Mouse (Mus musculus): ENCODE data around the gene Klri1.
"Not testable (repeated sequence)": the region's sequence is repeated elsewhere in the genome, so short reads cannot be mapped to it uniquely, and the experiment has no call there.

The Klri1 gene

DNA sequence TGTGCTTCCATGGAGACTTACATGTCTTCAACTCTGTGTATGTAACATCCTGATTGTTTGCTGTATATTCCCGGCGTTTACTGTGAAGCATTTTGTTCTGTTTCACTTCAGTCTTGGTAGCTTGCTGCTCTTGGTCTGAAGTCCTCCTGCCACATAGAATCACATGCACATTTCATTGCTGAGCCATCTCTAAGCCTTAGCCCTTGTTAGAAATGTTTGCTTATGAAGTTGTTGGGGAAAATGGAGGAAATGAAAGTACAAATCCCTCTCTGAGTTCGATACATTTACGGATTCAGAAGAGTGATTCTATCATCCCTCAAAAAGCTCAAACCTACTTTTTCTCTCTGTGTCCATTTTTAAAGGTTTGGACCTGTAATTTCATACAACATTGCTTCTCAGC, at the start of gene Klri1:
Klri1 (minus strand) TSS at position 101 of the 400 bp plus-strand sequence.
- no peak for DNase-seq (ENCODE audit: extremely low read depth, insufficient read length, low spot score)

DNA sequence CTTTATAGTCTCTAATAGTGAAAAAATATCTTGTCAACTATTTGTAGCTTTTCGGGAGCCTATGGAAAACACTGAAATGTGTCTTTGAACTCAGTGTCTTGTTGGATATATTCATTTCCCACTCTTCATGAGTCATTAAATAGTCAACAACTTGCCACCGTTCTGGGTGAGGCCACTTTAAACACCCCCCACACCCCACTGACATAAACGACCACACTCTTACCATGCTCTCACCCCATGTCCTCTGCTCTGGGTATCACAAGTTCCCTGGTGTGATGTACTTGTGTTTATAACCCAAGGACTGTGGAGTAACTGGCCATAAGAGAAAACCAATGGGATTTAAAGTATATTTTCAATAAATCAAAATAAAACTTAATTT, 30.7 kb upstream of the Klri1 start:
- no peak for DNase-seq (ENCODE audit: extremely low read depth, insufficient read length, low spot score)

DNA sequence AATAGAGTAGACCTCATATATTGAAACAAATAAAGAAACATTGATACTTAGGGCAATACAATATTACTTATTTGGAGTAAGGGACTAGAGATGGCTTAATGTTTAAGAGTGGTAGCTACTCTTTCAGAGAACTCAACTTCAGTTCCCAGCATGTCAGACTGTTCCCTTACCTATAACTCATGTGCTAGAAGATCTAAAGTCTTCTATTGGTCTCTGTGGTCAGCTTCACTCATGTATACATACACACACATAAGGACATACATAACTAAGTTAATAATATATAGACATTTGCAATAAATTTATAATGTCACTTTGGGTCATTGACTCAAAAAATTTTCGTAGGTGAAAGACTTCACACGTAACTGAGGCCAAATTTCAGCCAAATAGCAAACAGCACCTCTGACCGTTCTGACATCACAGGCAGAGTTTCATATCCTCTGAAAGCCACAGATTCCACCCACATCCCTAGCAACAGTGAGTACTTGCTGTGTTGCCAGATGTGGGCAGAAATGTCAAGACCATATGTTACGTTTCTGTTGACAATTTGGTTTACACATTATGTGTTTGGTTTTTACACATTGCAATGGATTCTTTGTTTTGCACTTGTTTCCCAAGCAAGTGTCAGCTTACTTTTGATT, 30.2 kb upstream of the Klri1 start:
- no peak for DNase-seq (ENCODE audit: extremely low read depth, insufficient read length, low spot score)

DNA sequence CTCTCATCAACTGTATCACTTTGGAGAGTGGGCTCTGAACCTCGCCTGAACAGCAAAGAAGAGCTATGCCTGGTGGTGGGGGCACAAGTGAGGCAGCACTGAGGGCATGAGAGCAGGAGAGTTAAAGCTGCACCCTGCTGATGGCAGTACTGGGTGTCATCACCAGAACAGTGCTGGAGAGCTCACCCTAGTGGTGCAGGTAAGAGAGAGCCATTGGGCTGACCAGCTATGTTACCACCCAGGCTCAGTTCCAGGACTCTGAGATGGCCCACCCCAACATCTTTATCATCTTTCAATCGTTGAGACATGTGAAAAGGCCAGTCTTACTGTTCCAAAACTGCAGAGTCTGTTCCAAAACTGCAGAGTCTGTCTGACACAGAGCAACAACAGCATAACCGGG, 29.2 kb upstream of the Klri1 start:
- DNase-seq (ENCODE audit: extremely low read depth, insufficient read length, low spot score): no peak

DNA sequence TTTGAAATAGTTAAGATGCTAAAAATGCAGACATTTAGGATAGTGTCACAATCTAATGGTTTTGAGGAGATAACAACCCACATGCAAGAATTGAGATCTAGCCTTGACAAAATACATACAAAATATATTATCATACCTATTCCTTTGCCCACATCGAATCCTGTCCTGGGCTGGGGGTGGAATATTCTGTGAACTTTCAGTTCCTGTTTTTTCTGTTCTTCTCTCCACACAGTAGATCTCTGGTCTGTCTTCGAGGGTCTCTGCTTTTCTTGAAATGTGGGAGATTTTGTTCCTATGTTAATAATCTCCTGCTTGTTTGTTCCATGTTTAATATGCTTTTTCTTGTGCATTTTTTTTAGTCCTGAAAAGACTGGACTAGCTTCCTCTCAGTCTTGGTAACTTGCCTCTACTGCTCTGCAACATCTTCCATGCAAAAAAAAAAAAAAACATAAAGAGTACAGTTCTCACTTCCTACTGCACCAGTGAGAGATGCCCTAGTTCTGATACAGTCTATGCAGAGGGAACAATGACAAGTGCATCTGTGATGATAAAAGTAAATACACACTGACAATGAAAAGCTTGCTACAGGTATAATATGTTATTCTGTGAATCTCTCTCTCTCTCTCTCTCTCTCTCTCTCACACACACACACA, 23.3 kb upstream of the Klri1 start, which contains the start of gene Klri2:
Klri2 (minus strand) TSS at position 416 of the 653 bp plus-strand sequence.
- DNase-seq (ENCODE audit: extremely low read depth, insufficient read length, low spot score): no peak

DNA sequence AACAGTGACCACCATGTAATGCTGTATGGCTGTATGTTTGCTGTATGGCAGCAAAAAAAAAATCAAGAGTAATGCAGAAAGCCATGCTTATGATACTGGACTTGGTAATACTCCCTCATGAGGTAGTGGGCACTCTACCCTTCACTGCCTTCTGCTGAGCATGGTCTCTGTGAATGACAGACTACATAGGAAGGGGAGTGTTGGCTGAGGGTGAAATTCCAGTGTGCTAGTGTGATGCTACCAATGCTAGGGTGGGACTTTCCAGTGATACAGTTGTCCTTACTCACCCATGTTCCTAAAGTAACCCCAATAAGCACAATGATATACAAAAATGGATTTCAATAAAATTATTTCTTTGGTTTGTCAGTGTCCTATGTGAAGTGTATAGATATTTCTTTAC, 19.5 kb upstream of the Klri1 start:
- no peak for DNase-seq (ENCODE audit: extremely low read depth, insufficient read length, low spot score)

DNA sequence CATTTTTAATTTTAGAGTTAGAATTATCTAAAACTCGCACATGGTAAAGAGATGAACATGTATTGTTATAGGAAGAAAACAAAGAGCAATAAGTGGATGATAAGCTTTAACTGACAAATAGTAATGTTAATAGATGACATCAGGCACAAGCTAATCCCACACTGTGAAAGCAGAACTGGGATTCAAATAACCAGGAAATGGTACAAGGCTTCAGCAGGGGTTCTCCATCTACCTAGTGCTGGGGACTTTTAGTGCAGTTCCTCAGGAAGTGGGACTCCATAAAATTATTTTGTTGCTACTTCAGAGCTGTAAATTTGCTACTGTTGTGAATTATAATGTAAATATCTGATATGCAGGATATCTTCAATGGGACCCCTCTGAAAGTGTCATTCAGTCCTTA, 10.3 kb upstream of the Klri1 start:
- no peak for DNase-seq (ENCODE audit: extremely low read depth, insufficient read length, low spot score)

DNA sequence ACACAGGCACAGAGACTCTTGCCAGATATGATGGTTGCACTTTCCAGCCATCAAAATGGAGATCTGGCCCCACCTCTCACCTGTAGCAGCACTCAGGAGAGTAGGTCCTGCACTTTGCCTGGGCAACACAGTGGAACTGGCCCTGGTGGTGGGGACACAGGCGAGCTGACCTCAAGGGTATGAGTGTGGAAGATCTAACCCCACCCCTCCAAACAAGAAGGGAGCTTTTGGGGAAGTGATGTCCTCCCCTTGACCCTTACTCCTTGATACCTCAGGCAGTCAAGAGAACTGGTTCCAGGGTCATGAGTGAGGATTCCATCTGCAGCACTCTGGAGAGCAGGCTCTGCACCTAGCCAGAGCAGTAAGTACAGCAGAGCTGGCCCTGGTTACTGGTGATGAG, 4.5 kb upstream of the Klri1 start:
- DNase-seq (ENCODE audit: extremely low read depth, insufficient read length, low spot score): no peak

DNA sequence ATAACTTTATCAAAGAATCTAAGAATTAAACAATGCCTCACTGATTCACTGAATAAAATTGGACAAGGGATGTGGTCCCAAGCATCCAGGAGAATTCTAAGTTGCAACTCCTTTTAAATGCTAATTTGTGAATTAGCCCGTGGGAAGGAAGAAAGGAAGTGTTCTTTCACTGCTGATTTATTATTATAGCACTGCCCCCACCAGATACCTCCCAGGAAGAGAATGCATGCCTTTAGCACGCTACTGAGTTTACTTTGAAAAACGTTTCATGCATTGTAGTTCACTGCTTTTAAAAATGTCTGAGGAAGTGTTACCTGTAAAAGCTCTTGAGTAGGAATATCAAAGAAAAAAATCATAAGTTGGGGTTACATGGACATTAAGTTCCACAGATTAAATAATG, 3.6 kb upstream of the Klri1 start:
- DNase-seq (ENCODE audit: extremely low read depth, insufficient read length, low spot score): no peak

DNA sequence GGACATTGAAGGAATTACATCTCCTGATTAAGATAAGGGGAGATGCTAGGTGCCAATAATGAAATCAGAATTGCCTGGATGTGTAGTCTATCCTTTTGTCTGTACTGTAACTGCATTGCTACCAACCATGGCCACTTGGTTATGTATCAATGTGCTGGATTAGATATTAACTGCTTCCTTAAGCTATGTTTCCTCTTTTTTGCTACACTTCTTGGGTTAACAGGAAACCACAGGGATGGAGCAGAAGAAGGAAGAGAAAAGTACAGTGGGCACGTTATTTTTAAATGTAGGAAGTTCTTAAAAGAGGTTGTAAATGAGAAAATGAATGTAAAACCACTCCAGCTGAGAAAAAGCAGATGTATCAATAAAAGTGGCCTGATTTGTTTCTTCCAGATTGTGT, 3.4 kb downstream of the Klri1 start:
- no peak for DNase-seq (ENCODE audit: extremely low read depth, insufficient read length, low spot score)

DNA sequence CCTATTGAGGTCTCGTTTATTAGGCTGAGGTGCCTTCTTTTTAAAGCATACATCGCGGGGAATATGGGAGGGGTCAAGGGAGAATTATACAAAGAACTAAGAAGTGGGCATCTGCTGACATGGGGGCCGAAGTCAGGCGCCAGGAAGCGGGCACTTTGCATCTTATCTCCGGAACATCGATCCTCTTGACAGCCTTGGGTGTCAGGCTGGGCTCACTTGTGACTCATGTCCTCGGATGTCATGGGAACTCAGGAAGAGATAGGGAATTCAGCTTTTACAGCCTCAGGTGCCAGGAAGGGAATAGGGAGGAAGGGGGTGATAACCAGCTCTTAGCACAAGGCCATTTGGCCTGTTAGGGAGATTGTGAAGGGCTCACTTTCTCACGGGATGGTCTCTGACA, 25.5 kb downstream of the Klri1 start:
- not testable (repeated sequence) for DNase-seq (ENCODE audit: extremely low read depth, insufficient read length, low spot score)

DNA sequence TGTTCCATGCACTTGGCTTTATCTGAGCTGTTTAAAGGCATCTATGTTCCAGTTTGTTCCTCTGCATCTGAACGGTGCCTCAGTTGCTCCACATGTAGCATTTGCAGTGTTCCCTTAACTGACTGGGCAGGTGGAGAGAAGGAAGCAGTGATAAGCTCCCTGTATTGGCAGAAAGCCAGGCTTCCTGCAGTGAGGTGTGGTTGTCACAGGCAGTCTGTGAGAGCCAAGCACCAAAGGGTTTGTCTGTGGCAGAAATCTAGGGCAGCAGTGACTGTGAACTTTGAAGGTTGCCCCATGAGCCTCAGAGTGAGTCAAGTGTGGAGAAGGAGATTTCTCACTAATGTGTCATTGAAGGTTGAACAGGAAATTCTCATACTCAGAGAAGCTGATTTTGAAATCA, 36.6 kb downstream of the Klri1 start:
- no peak for DNase-seq (ENCODE audit: extremely low read depth, insufficient read length, low spot score)

DNA sequence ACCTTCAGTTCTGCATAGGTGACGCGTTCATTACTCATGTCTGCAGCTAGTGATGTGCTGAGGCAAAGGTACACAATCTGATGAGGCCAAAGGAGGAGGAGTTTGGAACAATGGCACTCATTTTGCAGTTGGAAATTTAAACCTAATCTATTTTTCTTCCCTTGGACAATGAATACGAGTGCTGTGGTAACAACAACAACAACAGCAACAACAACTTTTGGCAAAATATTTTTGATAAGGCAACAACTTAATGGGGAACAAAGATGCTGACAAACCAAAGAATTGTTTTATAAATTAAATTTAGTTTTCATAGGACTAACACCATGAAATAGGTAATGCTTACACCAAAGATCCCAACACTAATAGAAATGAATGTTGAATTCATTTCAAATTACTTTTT, 38.1 kb downstream of the Klri1 start, which contains the start of gene Klrc1:
Klrc1 (minus strand) TSS at position 101 of the 400 bp plus-strand sequence.
- DNase-seq (ENCODE audit: extremely low read depth, insufficient read length, low spot score): no peak

DNA sequence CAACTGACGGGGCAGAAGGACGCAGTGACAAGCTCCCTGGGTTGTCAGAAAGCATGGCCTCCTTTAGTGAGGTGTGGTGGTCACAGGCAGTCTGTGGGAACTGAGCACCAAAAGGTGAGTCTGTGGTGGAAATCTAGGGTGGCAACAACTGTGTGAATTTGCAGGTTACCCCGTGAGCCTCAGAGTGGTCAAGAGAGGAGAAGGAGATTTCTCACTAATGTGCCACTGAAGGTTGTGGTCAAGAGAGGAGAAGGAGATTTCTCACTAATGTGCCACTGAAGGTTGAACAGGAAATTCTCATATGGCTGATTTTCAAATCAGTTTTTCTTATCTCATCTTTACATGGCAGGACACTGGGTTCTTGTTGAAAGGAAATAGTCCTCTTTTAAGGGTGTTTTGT, 55.6 kb downstream of the Klri1 start:
- not testable (repeated sequence) for DNase-seq (ENCODE audit: extremely low read depth, insufficient read length, low spot score)

DNA sequence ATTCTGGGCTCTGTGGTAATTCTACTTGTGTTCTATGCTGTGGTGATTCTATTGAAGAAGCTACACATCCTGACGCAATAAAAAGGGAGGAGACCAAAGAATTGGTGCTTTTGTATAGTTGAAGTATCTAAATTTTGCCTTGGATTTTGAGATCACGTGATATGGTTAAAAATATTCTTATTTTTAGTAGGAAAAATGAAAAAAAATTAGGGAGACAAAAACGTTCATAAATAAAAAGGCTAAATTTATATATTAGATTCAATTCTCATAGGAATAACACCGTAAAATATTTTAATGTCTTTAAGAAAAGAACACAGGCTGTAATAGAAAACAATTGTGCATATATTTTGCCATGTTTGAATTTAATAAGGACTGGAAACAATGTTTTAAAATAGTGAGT, 56.3 kb downstream of the Klri1 start, which contains the start of gene Klrc2:
Klrc2 (minus strand) TSS at position 101 of the 400 bp plus-strand sequence.
- not testable (repeated sequence) for DNase-seq (ENCODE audit: extremely low read depth, insufficient read length, low spot score)
